Mouse (Mus musculus): Measurements from ENCODE around the gene 1110017D15Rik. TPM values are rescaled to one million over a fixed set of nuclear protein-coding genes. Genes with fewer than 3 reads are reported as not detected.

1110017D15Rik gene
- polyA plus RNA-seq, 1 experiment from 2014 or later = 4.2 TPM

GRCm38 (mm10) chr4:41497046-41497445 lies 20.1 kb downstream of the 1110017D15Rik start:
- H3K27me3 ChIP-seq (ENCODE audit: low read depth, poor library complexity, severe bottlenecking) = peaks cover 86% of the 10 kb centered on the region
- WGBS = 32% methylated on average over 5 of the region's 5 CpGs
- no peak overlapping the region for H3K27ac ChIP-seq (replicated peaks)
- peak overlapping the region; percentile 51; the same call in 1 of the 2 replicates for H3K4me3 ChIP-seq
- no peaks in the 10 kb centered on the region for H3K9me3 ChIP-seq (replicated peaks)
- peaks cover 14% of the 10 kb centered on the region for H3K36me3 ChIP-seq
- peaks cover 30% of the 10 kb centered on the region for H3K4me1 ChIP-seq
- DNase-seq (ENCODE audit: low spot score) = no peak

DNA sequence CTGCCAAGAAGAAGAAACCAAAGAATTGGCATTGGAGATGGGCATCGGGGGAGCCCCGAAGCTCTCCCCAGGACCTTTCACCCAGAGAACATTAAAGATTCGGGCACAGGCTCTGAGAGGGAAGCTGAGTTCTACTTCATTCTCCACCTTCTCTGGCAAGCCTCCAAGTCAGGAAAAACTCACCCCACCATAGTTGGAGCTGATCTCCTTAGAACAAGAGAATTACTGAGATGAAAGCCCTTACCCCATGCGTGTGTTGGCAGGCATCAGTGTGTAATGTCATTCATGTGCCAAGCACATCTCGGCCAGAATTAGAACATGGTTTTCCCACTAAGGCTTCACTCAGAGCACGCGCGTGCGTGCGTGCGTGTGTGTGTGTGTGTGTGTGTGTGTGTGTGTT lies 21.3 kb downstream of the 1110017D15Rik start:
- DNase-seq (ENCODE audit: low spot score) = no peak
- no peak overlapping the region for H3K27ac ChIP-seq (replicated peaks)

GRCm38 (mm10) chr4:41495076-41495475 lies 22.1 kb downstream of the 1110017D15Rik start:
- no peak overlapping the region for H3K27ac ChIP-seq (replicated peaks)
- no peak overlapping the region for H3K4me3 ChIP-seq
- no peaks in the 10 kb centered on the region for H3K9me3 ChIP-seq (replicated peaks)
- peaks cover 67% of the 10 kb centered on the region for H3K27me3 ChIP-seq (ENCODE audit: low read depth, poor library complexity, severe bottlenecking)
- peaks cover 14% of the 10 kb centered on the region for H3K36me3 ChIP-seq
- WGBS = 78% methylated on average over 4 of the region's 4 CpGs
- DNase-seq (ENCODE audit: low spot score) = no peak
- peaks cover 25% of the 10 kb centered on the region for H3K4me1 ChIP-seq

More for the DNA sequence above, 21.3 kb downstream of the 1110017D15Rik start:
- H3K4me3 ChIP-seq = no peak overlapping the region
- WGBS = 92% methylated on average over 11 of the region's 11 CpGs
- H3K27me3 ChIP-seq (ENCODE audit: low read depth, poor library complexity, severe bottlenecking) = peaks cover 74% of the 10 kb centered on the region
- H3K9me3 ChIP-seq (replicated peaks) = no peaks in the 10 kb centered on the region
- H3K36me3 ChIP-seq = peaks cover 14% of the 10 kb centered on the region
- H3K4me1 ChIP-seq = peaks cover 25% of the 10 kb centered on the region

GRCm38 (mm10) chr4:41494378-41494777 lies 22.8 kb downstream of the 1110017D15Rik start:
- H3K9me3 ChIP-seq (replicated peaks) = no peaks in the 10 kb centered on the region
- no peak overlapping the region for H3K27ac ChIP-seq (replicated peaks)
- no peak overlapping the region for H3K4me3 ChIP-seq
- H3K27me3 ChIP-seq (ENCODE audit: low read depth, poor library complexity, severe bottlenecking) = peaks cover 60% of the 10 kb centered on the region
- H3K4me1 ChIP-seq = peaks cover 24% of the 10 kb centered on the region
- 65% methylated on average over 3 of the region's 3 CpGs for WGBS
- DNase-seq (ENCODE audit: low spot score) = no peak
- H3K36me3 ChIP-seq = peaks cover 14% of the 10 kb centered on the region

GRCm38 (mm10) chr4:41493464-41494116 lies 23.5 kb downstream of the 1110017D15Rik start:
- Histone ChIP-seq H3K27me3 (ENCODE audit: low read depth, poor library complexity, severe bottlenecking) (peaks cover 52% of the 10 kb centered on the region), H3K27ac (replicated peaks) (no peak overlapping the region), H3K36me3 (peaks cover 14% of the 10 kb centered on the region), H3K9me3 (replicated peaks) (no peaks in the 10 kb centered on the region), H3K4me3 (no peak overlapping the region), H3K4me1 (peaks cover 16% of the 10 kb centered on the region)
- 81% methylated on average over 3 of the region's 3 CpGs for WGBS
- DNase-seq (ENCODE audit: low spot score) = no peak

GRCm38 (mm10) chr4:41492951-41493350 lies 24.2 kb downstream of the 1110017D15Rik start:
- 76% methylated on average over 7 of the region's 7 CpGs for WGBS
- H3K4me3 ChIP-seq = no peak overlapping the region
- peaks cover 45% of the 10 kb centered on the region for H3K27me3 ChIP-seq (ENCODE audit: low read depth, poor library complexity, severe bottlenecking)
- H3K36me3 ChIP-seq = peaks cover 14% of the 10 kb centered on the region
- no peak overlapping the region for H3K27ac ChIP-seq (replicated peaks)
- DNase-seq (ENCODE audit: low spot score) = no peak
- H3K9me3 ChIP-seq (replicated peaks) = no peaks in the 10 kb centered on the region
- peaks cover 10% of the 10 kb centered on the region for H3K4me1 ChIP-seq

DNA sequence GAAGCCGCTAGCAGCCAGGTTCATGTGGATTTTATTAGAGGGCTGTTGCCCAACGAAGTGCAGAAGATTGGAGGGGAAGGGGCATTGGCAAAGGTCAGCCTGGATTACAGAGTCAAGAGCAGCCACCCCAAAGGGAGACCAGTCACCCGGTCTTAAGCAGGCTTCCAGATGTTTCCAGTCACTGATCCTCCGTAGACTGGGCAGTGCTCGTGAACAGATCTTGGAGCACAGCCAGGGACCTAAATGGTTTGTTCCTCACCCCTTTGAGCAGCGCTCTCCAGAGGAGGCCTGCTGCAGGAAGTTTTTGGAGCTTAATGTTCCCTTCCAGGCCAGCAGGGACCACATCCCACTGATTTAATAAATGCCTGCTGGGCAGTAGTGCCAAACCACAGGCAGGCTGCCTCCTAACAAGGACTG lies 35.5 kb downstream of the 1110017D15Rik start:
- Histone ChIP-seq H3K27me3 (ENCODE audit: low read depth, poor library complexity, severe bottlenecking) (no peaks in the 10 kb centered on the region), H3K4me1 (0 out of 2 replicates have a peak, but pooled peaks cover 4% of the 10 kb centered on the region), H3K9me3 (replicated peaks) (no peaks in the 10 kb centered on the region; the same call in 1 of the 2 replicates), H3K36me3 (peaks cover 43% of the 10 kb centered on the region), H3K27ac (replicated peaks) (no peak overlapping the region), H3K4me3 (no peak overlapping the region)
- 65% methylated on average over 6 of the region's 6 CpGs for WGBS
- no peak for DNase-seq (ENCODE audit: low spot score)

GRCm38 (mm10) chr4:41480254-41480653 lies 36.9 kb downstream of the 1110017D15Rik start:
- H3K36me3 ChIP-seq = peaks cover 43% of the 10 kb centered on the region
- DNase-seq (ENCODE audit: low spot score) = no peak
- no peaks in the 10 kb centered on the region for H3K9me3 ChIP-seq (replicated peaks)
- H3K27me3 ChIP-seq (ENCODE audit: low read depth, poor library complexity, severe bottlenecking) = no peaks in the 10 kb centered on the region
- 0 out of 2 replicates have a peak, but pooled peaks cover 4% of the 10 kb centered on the region for H3K4me1 ChIP-seq
- WGBS = 88% methylated on average over 8 of the region's 8 CpGs
- H3K4me3 ChIP-seq = no peak overlapping the region
- no peak overlapping the region for H3K27ac ChIP-seq (replicated peaks)

- 85% methylated on average over 1 of the region's 1 CpGs for WGBS
- no peaks in the 10 kb centered on the region for H3K27me3 ChIP-seq (ENCODE audit: low read depth, poor library complexity, severe bottlenecking)
- peaks cover 43% of the 10 kb centered on the region for H3K36me3 ChIP-seq
- H3K27ac ChIP-seq (replicated peaks) = no peak overlapping the region
- H3K9me3 ChIP-seq (replicated peaks) = no peaks in the 10 kb centered on the region
- H3K4me3 ChIP-seq = no peak overlapping the region
- 0 out of 2 replicates have a peak, but pooled peaks cover 4% of the 10 kb centered on the region for H3K4me1 ChIP-seq
- no peak for DNase-seq (ENCODE audit: low spot score)
Measured at GRCm38 (mm10) chr4:41479456-41479804, 37.7 kb downstream of the 1110017D15Rik start.

DNA sequence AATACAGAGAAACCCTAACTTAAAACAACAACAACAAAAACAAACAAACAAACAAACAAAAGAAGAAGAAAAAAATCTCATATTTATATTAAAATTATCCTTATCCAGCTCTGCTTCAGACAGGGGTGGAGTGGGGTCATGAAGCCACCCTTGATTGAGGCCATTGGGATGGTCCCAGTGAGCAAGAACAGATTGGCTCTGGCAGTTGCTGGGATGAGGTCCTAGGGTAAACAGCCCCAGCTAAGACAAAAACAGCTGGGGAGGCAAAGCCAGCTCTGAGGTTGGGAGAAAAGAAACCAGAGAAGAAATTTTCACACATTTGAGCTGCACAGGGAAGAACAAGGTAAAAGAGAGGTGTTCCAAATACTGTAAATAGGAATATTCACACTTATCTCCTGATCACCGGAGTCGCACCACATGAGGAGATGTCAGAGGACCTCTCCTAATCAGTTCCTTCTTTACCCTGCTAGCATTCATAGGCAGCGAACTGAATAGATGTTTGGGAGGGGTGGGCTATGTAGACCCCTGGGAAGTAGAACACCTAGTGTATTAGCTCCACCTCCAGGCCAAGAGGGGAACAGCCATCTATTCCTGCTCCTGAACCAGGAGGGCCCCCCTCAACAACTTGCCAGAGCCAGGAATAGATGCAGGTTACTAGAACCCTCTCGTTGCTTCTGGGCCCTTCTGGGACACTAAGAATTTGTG lies 38.2 kb downstream of the 1110017D15Rik start:
- no peak overlapping the region for H3K4me3 ChIP-seq
- H3K9me3 ChIP-seq (replicated peaks) = no peaks in the 10 kb centered on the region
- H3K36me3 ChIP-seq = peaks cover 43% of the 10 kb centered on the region
- 0 out of 2 replicates have a peak, but pooled peaks cover 4% of the 10 kb centered on the region for H3K4me1 ChIP-seq
- DNase-seq (ENCODE audit: low spot score) = no peak
- no peaks in the 10 kb centered on the region for H3K27me3 ChIP-seq (ENCODE audit: low read depth, poor library complexity, severe bottlenecking)
- H3K27ac ChIP-seq (replicated peaks) = no peak overlapping the region
- 69% methylated on average over 4 of the region's 4 CpGs for WGBS

GRCm38 (mm10) chr4:41477648-41478160 lies 39.4 kb downstream of the 1110017D15Rik start:
- Histone ChIP-seq H3K4me1 (0 out of 2 replicates have a peak, but pooled peaks cover 4% of the 10 kb centered on the region), H3K27me3 (ENCODE audit: low read depth, poor library complexity, severe bottlenecking) (no peaks in the 10 kb centered on the region), H3K36me3 (peaks cover 43% of the 10 kb centered on the region), H3K4me3 (no peak overlapping the region), H3K9me3 (replicated peaks) (no peaks in the 10 kb centered on the region), H3K27ac (replicated peaks) (no peak overlapping the region)
- 88% methylated on average over 9 of the region's 9 CpGs for WGBS
- DNase-seq (ENCODE audit: low spot score) = no peak

- Histone ChIP-seq H3K4me1 (peaks cover 24% of the 10 kb centered on the region), H3K4me3 (no peak overlapping the region), H3K27ac (replicated peaks) (peak overlapping the region; percentile 70), H3K36me3 (0 out of 2 replicates have a peak, but pooled peaks cover 4% of the 10 kb centered on the region), H3K27me3 (ENCODE audit: low read depth, poor library complexity, severe bottlenecking) (no peaks in the 10 kb centered on the region), H3K9me3 (replicated peaks) (no peaks in the 10 kb centered on the region)
- no peak for DNase-seq (ENCODE audit: low spot score)
- 84% methylated on average over 1 of the region's 1 CpGs for WGBS
Measured at GRCm38 (mm10) chr4:41471384-41471689, 45.8 kb downstream of the 1110017D15Rik start.

Measured in midbrain, embryonic 10.5 days (tissue).